19 mouse cellular contexts compared by ENCODE assay signal in the genomic region with DNA sequence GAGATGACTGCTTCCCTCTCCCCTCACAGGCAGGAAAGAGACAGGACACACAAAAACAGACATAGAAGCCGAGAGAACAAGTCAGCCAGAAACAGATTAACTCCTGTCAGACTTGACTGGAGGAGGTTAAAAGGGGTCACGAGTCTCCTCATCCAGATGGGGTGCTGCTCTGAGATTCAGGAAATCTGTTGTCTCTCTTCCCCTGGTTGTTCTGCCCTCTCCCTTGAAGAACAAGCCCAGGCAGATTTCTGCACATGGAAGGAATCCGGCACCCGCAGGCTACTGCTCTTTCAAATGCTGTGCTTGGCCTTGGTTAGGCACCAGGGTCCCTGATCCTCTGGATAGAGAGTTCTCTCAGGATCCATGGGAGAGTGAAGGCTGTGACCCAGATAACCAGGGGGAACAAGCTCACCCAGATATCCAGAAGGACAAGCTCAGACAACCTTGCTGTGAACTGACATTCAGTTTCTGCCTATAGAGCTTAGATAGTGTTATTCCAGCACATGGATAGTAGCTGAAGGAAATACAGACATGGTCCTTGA. TPM values are rescaled to one million over a fixed set of nuclear protein-coding genes. Genes with fewer than 3 reads are reported as not detected.
DNase-seq lines count a peak whose midpoint lies in the region; ATAC-seq and TF ChIP-seq lines count a peak whose summit lies in the region.
"Had no signal": no experiment of that assay in that cellular context is flagged by ENCODE, and none has a peak within 500 bp of the region (broad histone marks: within the 10 kb centered on the region; RNA-seq: fewer than 3 reads in every experiment).

No protein-coding gene starts in this region.

- DNase-seq in heart, embryonic 10.5 days (ENCODE audit: low spot score): no peak
- DNase-seq in heart, adult 9 months (ENCODE audit: low spot score in 2 of 2): no peak
- no peak for DNase-seq in lung, embryonic 14.5 days
- no peak for DNase-seq in lung, adult 18-20 months
- peak; percentile 35 for DNase-seq in embryonic facial prominence, embryonic 11.5 days (ENCODE audit: low spot score)
- DNase-seq in retina, postnatal 1 day: peak; percentile 52
- no peak for DNase-seq in urinary bladder, postnatal 10 days (ENCODE audit: low spot score)
- DNase-seq in urinary bladder, adult 2 months (ENCODE audit: low spot score): no peak
- DNase-seq: cerebellum, adult 9-11 months; gastrocnemius, postnatal 14 days; kidney, adult 11 months; midbrain, embryonic 14.5 days; thymus, adult 18-20 months had no signal

- 54% methylated on average over 4 of the region's 4 CpGs for WGBS in heart, embryonic 10.5 days
- WGBS in lung, embryonic 14.5 days: 59% methylated on average over 4 of the region's 4 CpGs
- WGBS in embryonic facial prominence, embryonic 11.5 days: 27% methylated on average over 4 of the region's 4 CpGs

- H3K27ac ChIP-seq in heart, embryonic 10.5 days: peak overlapping the region; percentile 64
- H3K27ac ChIP-seq in lung, embryonic 14.5 days (ENCODE audit: low read depth): no peak overlapping the region
- no peak overlapping the region for H3K27ac ChIP-seq in embryonic facial prominence, embryonic 11.5 days (replicated peaks; ENCODE audit: low read depth, low read length)
- H3K27ac ChIP-seq: hindbrain, embryonic 15.5 days; macrophage had no signal

- H3K9ac ChIP-seq in lung, embryonic 14.5 days: no peak overlapping the region
- H3K9ac ChIP-seq in embryonic facial prominence, embryonic 11.5 days (replicated peaks; ENCODE audit: low read length): no peak overlapping the region
- H3K9ac ChIP-seq: hindbrain, embryonic 15.5 days; liver, embryonic 15.5 days had no signal

- H3K9me3 ChIP-seq in heart, embryonic 10.5 days: no peaks in the 10 kb centered on the region
- no peaks in the 10 kb centered on the region for H3K9me3 ChIP-seq in lung, embryonic 14.5 days (ENCODE audit: low read depth, low read length)
- H3K9me3 ChIP-seq in embryonic facial prominence, embryonic 11.5 days (replicated peaks; ENCODE audit: control insufficient read depth, low read length): no peaks in the 10 kb centered on the region
- H3K9me3 ChIP-seq: hindbrain, embryonic 15.5 days; liver, embryonic 15.5 days had no signal

- H3K4me2 ChIP-seq in lung, embryonic 14.5 days: no peak overlapping the region
- no peak overlapping the region for H3K4me2 ChIP-seq in embryonic facial prominence, embryonic 11.5 days (ENCODE audit: low read depth, low read length)
- H3K4me2 ChIP-seq: heart, embryonic 11.5 days; hindbrain, embryonic 15.5 days; liver, embryonic 15.5 days had no signal

- ATAC-seq in lung, embryonic 14.5 days (ENCODE audit: insufficient read depth): peak; percentile 21; the same call in 1 of the 2 replicates
- 0 out of 2 replicates have a peak, but pooled peaks have one; percentile 5 for ATAC-seq in embryonic facial prominence, embryonic 11.5 days (replicated peaks; ENCODE audit: insufficient number of reproducible peaks, low FRiP score, low TSS enrichment, low read depth)
- ATAC-seq: forebrain, embryonic 16.5 days; Patski had no signal

- no peak overlapping the region for H3K4me3 ChIP-seq in heart, embryonic 10.5 days
- no peak overlapping the region for H3K4me3 ChIP-seq in lung, embryonic 14.5 days (ENCODE audit: low read depth, low read length)
- no peak overlapping the region for H3K4me3 ChIP-seq in embryonic facial prominence, embryonic 11.5 days (ENCODE audit: low read depth, low read length)
- H3K4me3 ChIP-seq: hindbrain, embryonic 15.5 days; liver, embryonic 15.5 days had no signal

- peaks cover 15% of the 10 kb centered on the region for H3K4me1 ChIP-seq in heart, embryonic 10.5 days
- H3K4me1 ChIP-seq in lung, embryonic 14.5 days (ENCODE audit: insufficient read depth): no peaks in the 10 kb centered on the region
- H3K4me1 ChIP-seq in embryonic facial prominence, embryonic 11.5 days (ENCODE audit: control insufficient read depth, insufficient read depth, low read length): no peaks in the 10 kb centered on the region
- H3K4me1 ChIP-seq: hindbrain, embryonic 15.5 days had no signal

- TF ChIP-seq CTCF in lung, embryonic 14.5 days (IDR thresholded peaks at IDR 0.05; ENCODE audit: low read depth): no peak

- peaks cover 25% of the 10 kb centered on the region for H3K36me3 ChIP-seq in heart, embryonic 10.5 days
- peaks cover 22% of the 10 kb centered on the region for H3K36me3 ChIP-seq in lung, embryonic 14.5 days (ENCODE audit: insufficient read depth)
- H3K36me3 ChIP-seq in embryonic facial prominence, embryonic 11.5 days (replicated peaks; ENCODE audit: control insufficient read depth, insufficient read depth, low read depth, low read length): no peaks in the 10 kb centered on the region; the same call in 1 of the 2 replicates
- H3K36me3 ChIP-seq: hindbrain, embryonic 15.5 days had no signal

- H3K27me3 ChIP-seq in heart, embryonic 10.5 days (ENCODE audit: insufficient read depth, poor library complexity, severe bottlenecking): no peaks in the 10 kb centered on the region
- no peaks in the 10 kb centered on the region for H3K27me3 ChIP-seq in lung, embryonic 14.5 days (ENCODE audit: insufficient read depth, low read length)
- H3K27me3 ChIP-seq in embryonic facial prominence, embryonic 11.5 days (ENCODE audit: control insufficient read depth, insufficient read depth, low read length): no peaks in the 10 kb centered on the region
- H3K27me3 ChIP-seq: hindbrain, embryonic 15.5 days; liver, embryonic 15.5 days; Patski had no signal

RNA-seq across cellular contexts. Expression of gene Calm5, which starts 23.8 kb away (rescaled TPM):
- not detected in 2 replicates for polyA plus RNA-seq in heart, embryonic 10.5 days (2016; fragmentation: Nextera tagmentation; extraction: Ambion mirVana)
- not detected in 2 replicates for polyA plus RNA-seq in lung, embryonic 14.5 days (2014; fragmentation: Nextera tagmentation; extraction: Ambion mirVana)
- not detected in 2 replicates for polyA plus RNA-seq in embryonic facial prominence, embryonic 11.5 days (2014; fragmentation: Nextera tagmentation; extraction: Ambion mirVana)
- polyA plus RNA-seq in urinary bladder, adult 2 months (2012; rRNA removed): not detected in 2 replicates
- polyA plus RNA-seq: forebrain, embryonic 16.5 days; heart, embryonic 11.5 days; hindbrain, embryonic 15.5 days; liver, embryonic 15.5 days; macrophage; midbrain, embryonic 14.5 days; Patski had no signal

RNA-seq across cellular contexts. Expression of gene Calm4, which starts 40.2 kb away (rescaled TPM):
- polyA plus RNA-seq in heart, embryonic 10.5 days (2016; fragmentation: Nextera tagmentation; extraction: Ambion mirVana): not detected in 2 replicates
- polyA plus RNA-seq in lung, embryonic 14.5 days (2014; fragmentation: Nextera tagmentation; extraction: Ambion mirVana): not detected in 2 replicates
- not detected in 2 replicates for polyA plus RNA-seq in embryonic facial prominence, embryonic 11.5 days (2014; fragmentation: Nextera tagmentation; extraction: Ambion mirVana)
- not detected in 2 replicates for polyA plus RNA-seq in urinary bladder, adult 2 months (2012; rRNA removed)
- polyA plus RNA-seq: forebrain, embryonic 16.5 days; heart, embryonic 11.5 days; liver, embryonic 15.5 days; macrophage; midbrain, embryonic 14.5 days; Patski had no signal

RNA-seq across cellular contexts. Expression of gene Net1, which starts 40.3 kb away (rescaled TPM):
- 53.7 and 72.9 TPM in 2 replicates for polyA plus RNA-seq in heart, embryonic 10.5 days (2016; fragmentation: Nextera tagmentation; extraction: Ambion mirVana)
- polyA plus RNA-seq in lung, embryonic 14.5 days (2014; fragmentation: Nextera tagmentation; extraction: Ambion mirVana): 71.4 and 74.5 TPM in 2 replicates
- polyA plus RNA-seq in embryonic facial prominence, embryonic 11.5 days (2014; fragmentation: Nextera tagmentation; extraction: Ambion mirVana): 108 and 124 TPM in 2 replicates
- polyA plus RNA-seq in urinary bladder, adult 2 months (2012; rRNA removed): 49.2 and 70.4 TPM in 2 replicates

RNA-seq across cellular contexts. Expression of gene Tubal3, which starts 40.3 kb away (rescaled TPM):
- polyA plus RNA-seq in heart, embryonic 10.5 days (2016; fragmentation: Nextera tagmentation; extraction: Ambion mirVana): not detected in 2 replicates
- polyA plus RNA-seq in lung, embryonic 14.5 days (2014; fragmentation: Nextera tagmentation; extraction: Ambion mirVana): not detected in 2 replicates
- polyA plus RNA-seq in embryonic facial prominence, embryonic 11.5 days (2014; fragmentation: Nextera tagmentation; extraction: Ambion mirVana): 0.07 TPM in 1 of 2 replicates, not detected in the other
- not detected in 2 replicates for polyA plus RNA-seq in urinary bladder, adult 2 months (2012; rRNA removed)
- polyA plus RNA-seq: heart, embryonic 11.5 days; liver, embryonic 15.5 days; macrophage; midbrain, embryonic 14.5 days; Patski had no signal

Comparison
In these comparisons a context has a peak if more than half of its experiments do, and no peak if none do; other contexts are left out.
1. DNase-seq: peak in embryonic facial prominence, embryonic 11.5 days (single experiment) and retina, postnatal 1 day (single experiment); none in heart, embryonic 10.5 days (single experiment), heart, adult 9 months (0 of 2), lung, embryonic 14.5 days (single experiment), lung, adult 18-20 months (0 of 2), urinary bladder, postnatal 10 days (single experiment) and urinary bladder, adult 2 months (single experiment).